Mouse (Mus musculus) intestine, postnatal 0 days (tissue): ENCODE measurements around the gene Dhcr24. TPM values are rescaled to one million over a fixed set of nuclear protein-coding genes. Genes with fewer than 3 reads are reported as not detected.

ENCODE experiments used
- ATAC-seq: fragments of 200-750 bp; cut with Nextera tagmentation; 2 replicates; pipeline ENCODE4 v1.8.0; 2017; ENCODE audit warnings: mild to moderate bottlenecking, moderate TSS enrichment, moderate library complexity
- H3K27ac ChIP-seq: fragments of 300-500 bp; sonication (generic); 2 replicates; pipeline ENCODE4 v1.5.1; 2014; ENCODE audit warnings: mild to moderate bottlenecking, low read depth, low read length, moderate library complexity
- H3K27me3 ChIP-seq: fragments of 300-500 bp; sonication (generic); replicated peaks from 2 replicates; pipeline ENCODE4 v1.6.1; 2014; ENCODE audit warnings: low read length, mixed read lengths; ENCODE audit not compliant: control insufficient read depth, insufficient read depth
- H3K36me3 ChIP-seq: fragments of 300-500 bp; sonication (generic); 2 replicates; pipeline ENCODE4 v1.6.1; 2014; ENCODE audit warnings: mild to moderate bottlenecking, moderate library complexity; ENCODE audit not compliant: control insufficient read depth, insufficient read depth
- H3K4me1 ChIP-seq: fragments of 300-500 bp; sonication (generic); replicated peaks from 2 replicates; pipeline ENCODE4 v1.6.1; 2014; ENCODE audit warnings: antibody characterized with exemption, low read length, mixed read lengths; ENCODE audit not compliant: control insufficient read depth, insufficient read depth
- H3K4me2 ChIP-seq: fragments of 300-500 bp; sonication (generic); replicated peaks from 2 replicates; pipeline ENCODE4 v1.6.1; 2014; ENCODE audit warnings: low read depth, mild to moderate bottlenecking, moderate library complexity
- H3K4me3 ChIP-seq: fragments of 300-500 bp; sonication (generic); 2 replicates; pipeline ENCODE4 v1.5.1; 2014; ENCODE audit warnings: low read depth, low read length
- H3K9ac ChIP-seq: fragments of 300-500 bp; sonication (generic); 2 replicates; pipeline ENCODE4 v1.6.1; 2014; ENCODE audit warnings: mild to moderate bottlenecking, low read depth, low read length
- H3K9me3 ChIP-seq: fragments of 300-500 bp; sonication (generic); 2 replicates; pipeline ENCODE4 v1.6.1; 2016; ENCODE audit warnings: mixed run types; ENCODE audit not compliant: control insufficient read depth
- CTCF ChIP-seq: sonication (generic); IDR thresholded peaks from 2 replicates; pipeline ENCODE4 v1.5.1; 2016; ENCODE audit warnings: low read depth, mild to moderate bottlenecking, control low read depth, antibody characterized with exemption, moderate library complexity
- whole genome bisulfite sequencing: fragments of 180-500 bp; shearing (Covaris S2); extraction: QIAGEN DNeasy Blood & Tissue Kit; methylation state at CpG from one replicate; pipeline ENCODE4 v1.1.7; 2014; 5-methylcytosine and 5-hydroxymethylcytosine counted together
- polyA plus RNA-seq: library from polyadenylated mRNA; unstranded; fragments of >200 nt; fragmentation: Nextera tagmentation; extraction: Ambion mirVana; gene quantifications from 2 replicates; pipeline ENCODE4 v1.2.1, GENCODE M21; 2015

Gene Dhcr24
- polyA plus RNA-seq, 1 experiment from 2014 or later: 6.5 TPM

GRCm38 (mm10) chr4:106564161-106564560 is 3.3 kb downstream of the Dhcr24 start:
- TF ChIP-seq CTCF: no peak
- Histone ChIP-seq H3K4me2 (no peak overlapping the region), H3K4me1 (peaks cover 10% of the 10 kb centered on the region), H3K4me3 (no peak overlapping the region), H3K27ac (no peak overlapping the region), H3K27me3 (no peaks in the 10 kb centered on the region), H3K9ac (no peak overlapping the region), H3K36me3 (peaks cover 27% of the 10 kb centered on the region), H3K9me3 (no peaks in the 10 kb centered on the region)
- 81% methylated on average over 11 of the region's 11 CpGs for WGBS
- no peak for ATAC-seq

- Histone ChIP-seq H3K36me3 (peaks cover 57% of the 10 kb centered on the region), H3K4me3 (no peak overlapping the region), H3K4me2 (no peak overlapping the region), H3K9me3 (no peaks in the 10 kb centered on the region), H3K9ac (no peak overlapping the region), H3K27me3 (no peaks in the 10 kb centered on the region), H3K4me1 (no peaks in the 10 kb centered on the region), H3K27ac (no peak overlapping the region)
- 90% methylated on average over 4 of the region's 4 CpGs for WGBS
- no peak for ATAC-seq
- TF ChIP-seq CTCF: no peak
These were observed 8.8 kb downstream of the Dhcr24 start for GRCm38 (mm10) chr4:106569680-106570079.

GRCm38 (mm10) chr4:106571081-106571724 is 10.4 kb downstream of the Dhcr24 start:
- H3K4me2 ChIP-seq: no peak overlapping the region
- TF ChIP-seq CTCF: no peak
- H3K4me1 ChIP-seq: no peaks in the 10 kb centered on the region
- peaks cover 56% of the 10 kb centered on the region for H3K36me3 ChIP-seq
- H3K27me3 ChIP-seq: no peaks in the 10 kb centered on the region
- 77% methylated on average over 11 of the region's 11 CpGs for WGBS
- no peak overlapping the region for H3K4me3 ChIP-seq
- no peak overlapping the region for H3K9ac ChIP-seq
- ATAC-seq: no peak
- no peak overlapping the region for H3K27ac ChIP-seq
- no peaks in the 10 kb centered on the region for H3K9me3 ChIP-seq

- no peaks in the 10 kb centered on the region for H3K4me1 ChIP-seq
- ATAC-seq: no peak
- no peaks in the 10 kb centered on the region for H3K27me3 ChIP-seq
- no peak overlapping the region for H3K4me3 ChIP-seq
- peaks cover 82% of the 10 kb centered on the region for H3K36me3 ChIP-seq
- TF ChIP-seq CTCF: no peak
- H3K4me2 ChIP-seq: no peak overlapping the region
- WGBS: 73% methylated on average over 8 of the region's 8 CpGs
- H3K9me3 ChIP-seq: no peaks in the 10 kb centered on the region
- H3K27ac ChIP-seq: no peak overlapping the region
- no peak overlapping the region for H3K9ac ChIP-seq
These were observed 14.2 kb downstream of the Dhcr24 start for GRCm38 (mm10) chr4:106575022-106575421.

GRCm38 (mm10) chr4:106577511-106577910 is 16.7 kb downstream of the Dhcr24 start:
- TF ChIP-seq CTCF: no peak
- H3K9me3 ChIP-seq: no peaks in the 10 kb centered on the region
- WGBS: 72% methylated on average over 7 of the region's 7 CpGs
- no peaks in the 10 kb centered on the region for H3K27me3 ChIP-seq
- no peak overlapping the region for H3K9ac ChIP-seq
- 0 out of 2 replicates have a peak overlapping the region, but pooled peaks have one; percentile 50 for H3K27ac ChIP-seq
- H3K4me3 ChIP-seq: no peak overlapping the region
- ATAC-seq: no peak
- peaks cover 78% of the 10 kb centered on the region for H3K36me3 ChIP-seq
- H3K4me2 ChIP-seq: no peak overlapping the region
- H3K4me1 ChIP-seq: no peaks in the 10 kb centered on the region

GRCm38 (mm10) chr4:106581176-106581864 is 20.5 kb downstream of the Dhcr24 start:
- H3K36me3 ChIP-seq: peaks cover 77% of the 10 kb centered on the region
- peak overlapping the region; percentile 48; the same call in 1 of the 2 replicates for H3K4me2 ChIP-seq
- no peaks in the 10 kb centered on the region for H3K4me1 ChIP-seq
- TF ChIP-seq CTCF: no peak
- H3K4me3 ChIP-seq: no peak overlapping the region
- H3K27ac ChIP-seq: peak overlapping the region; percentile 89
- no peak for ATAC-seq
- 64% methylated on average over 14 of the region's 14 CpGs for whole genome bisulfite sequencing
- no peaks in the 10 kb centered on the region for H3K27me3 ChIP-seq
- no peaks in the 10 kb centered on the region for H3K9me3 ChIP-seq
- no peak overlapping the region for H3K9ac ChIP-seq
